Mouse (Mus musculus): ENCODE data around the gene Mex3a. TPM values are rescaled to one million over a fixed set of nuclear protein-coding genes. Genes with fewer than 3 reads are reported as not detected.
"Not testable (repeated sequence)": the region's sequence is repeated elsewhere in the genome, so short reads cannot be mapped to it uniquely, and the experiment has no call there.

Mex3a gene
- total RNA-seq, 4 experiments from 2014 or later: 0.07 to 0.31 (median 0.15) TPM

DNA sequence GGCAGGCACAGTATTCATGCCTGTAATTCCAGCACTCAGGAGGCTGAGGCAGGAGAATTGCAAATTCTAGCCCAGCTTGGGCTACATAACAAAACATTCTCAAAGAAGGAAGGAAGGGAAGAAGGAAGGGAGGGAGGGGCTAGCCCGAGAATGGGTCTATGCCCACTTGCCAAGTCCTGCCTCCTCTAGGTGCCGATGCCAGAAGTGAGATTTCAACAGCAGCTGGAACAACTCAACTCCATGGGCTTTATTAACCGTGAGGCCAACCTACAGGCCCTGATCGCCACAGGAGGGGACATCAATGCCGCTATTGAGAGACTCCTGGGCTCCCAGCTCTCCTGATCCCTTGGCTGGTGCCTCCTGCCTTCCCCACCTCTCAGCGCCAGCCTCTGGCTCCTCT, 35.7 kb downstream of the Mex3a start:
- DNase-seq (ENCODE audit: low spot score in 2 of 2): no peak

DNA sequence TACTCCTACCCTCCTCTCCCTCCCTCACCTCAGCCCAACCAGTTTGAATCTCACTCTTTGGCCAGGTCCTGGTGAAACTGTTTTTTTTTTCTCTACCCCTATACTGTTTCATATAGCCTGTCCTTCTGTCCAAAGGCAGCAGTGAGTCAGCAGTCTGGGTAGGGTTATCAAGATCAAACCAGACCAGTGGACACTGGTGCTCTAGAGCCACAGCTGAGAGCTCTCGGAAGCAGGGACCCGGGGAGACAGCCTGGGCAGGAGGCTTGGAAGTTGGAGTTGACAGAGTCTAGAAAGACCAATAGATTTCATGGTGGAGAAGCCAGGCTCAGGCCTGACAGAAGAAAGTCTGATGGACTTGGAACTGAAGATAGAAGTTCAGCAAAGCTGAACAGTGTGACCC, 36.4 kb downstream of the Mex3a start:
- no peak for DNase-seq (ENCODE audit: low spot score in 2 of 2)

DNA sequence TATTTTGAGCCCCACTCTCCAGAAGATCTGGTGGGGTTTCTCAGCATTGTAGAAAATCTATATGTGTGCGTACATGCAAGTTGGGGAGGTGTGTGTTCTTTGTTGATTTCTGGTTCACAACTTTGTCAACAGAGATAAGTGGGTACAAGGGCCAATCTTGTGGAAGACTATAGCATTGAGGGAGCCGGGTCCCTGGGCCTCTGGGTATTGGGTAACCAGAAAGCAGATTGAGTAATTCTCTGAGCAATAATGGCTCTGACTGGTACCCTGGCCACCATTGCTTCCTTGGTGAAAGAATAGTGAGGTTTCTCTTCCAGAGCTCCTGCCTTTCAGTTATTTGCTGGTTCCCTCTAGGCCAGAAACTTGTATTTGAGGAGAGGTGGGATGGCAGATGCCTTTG, 36.9 kb downstream of the Mex3a start:
- no peak for DNase-seq (ENCODE audit: low spot score in 2 of 2)

DNA sequence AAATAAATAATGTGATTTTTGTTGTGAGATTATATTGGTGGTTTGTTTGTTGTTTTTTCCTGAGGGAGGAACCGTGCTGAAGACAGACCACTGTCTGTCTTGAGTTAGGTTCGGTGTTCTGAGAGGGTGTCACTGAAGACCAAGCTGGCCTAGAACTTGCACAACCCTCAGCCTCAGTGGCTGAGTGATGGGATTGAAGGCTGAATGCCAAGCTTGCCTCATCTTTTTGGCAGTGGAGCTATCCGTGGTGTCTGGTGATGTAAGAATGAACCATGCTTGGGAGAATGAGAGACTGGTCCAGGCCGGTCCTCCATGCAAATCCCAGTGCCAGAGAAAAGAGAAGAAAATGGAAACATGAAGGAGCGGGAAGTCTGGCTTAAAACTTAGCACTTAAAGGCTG, 37.5 kb downstream of the Mex3a start:
- DNase-seq (ENCODE audit: low spot score in 2 of 2): no peak

DNA sequence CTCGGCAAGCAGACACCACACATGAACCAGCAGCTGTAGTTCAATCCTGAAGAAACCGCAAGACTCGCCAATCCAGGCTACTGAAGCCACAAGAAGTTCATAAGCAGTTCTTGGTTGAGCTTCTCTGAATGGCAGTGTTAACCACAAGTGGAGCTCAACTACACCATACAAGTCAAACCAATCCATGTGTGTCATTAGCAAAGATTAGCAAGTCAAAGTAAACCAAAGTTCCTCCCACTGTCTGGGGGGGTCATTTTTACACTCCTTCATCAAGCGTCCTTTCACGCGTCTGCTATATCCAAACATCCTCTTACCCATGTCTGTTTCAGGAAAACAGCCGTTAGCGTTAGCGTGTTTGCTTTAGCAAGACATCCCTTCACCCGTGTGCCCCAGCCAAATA, 38.1 kb downstream of the Mex3a start:
- DNase-seq (ENCODE audit: low spot score in 2 of 2): no peak

DNA sequence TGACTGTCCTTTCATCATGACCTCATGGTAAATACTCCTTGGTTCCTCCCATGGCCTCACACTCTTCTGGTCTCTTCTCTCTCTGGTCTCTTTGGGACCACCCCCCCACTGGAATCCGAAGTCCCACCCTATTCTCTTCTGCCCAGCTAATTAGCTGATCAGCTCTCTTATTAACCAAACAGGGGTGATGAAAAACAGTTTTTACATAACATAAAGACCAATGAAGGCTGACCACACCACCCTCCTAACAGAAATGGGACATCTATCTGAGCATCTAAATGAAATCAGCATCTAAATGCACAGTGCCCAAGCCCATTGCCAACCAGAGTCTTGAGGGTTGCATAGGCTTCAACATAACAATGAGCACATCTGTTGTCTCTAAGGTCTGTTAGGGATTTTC, 39.7 kb downstream of the Mex3a start:
- DNase-seq (ENCODE audit: low spot score in 2 of 2): no peak

DNA sequence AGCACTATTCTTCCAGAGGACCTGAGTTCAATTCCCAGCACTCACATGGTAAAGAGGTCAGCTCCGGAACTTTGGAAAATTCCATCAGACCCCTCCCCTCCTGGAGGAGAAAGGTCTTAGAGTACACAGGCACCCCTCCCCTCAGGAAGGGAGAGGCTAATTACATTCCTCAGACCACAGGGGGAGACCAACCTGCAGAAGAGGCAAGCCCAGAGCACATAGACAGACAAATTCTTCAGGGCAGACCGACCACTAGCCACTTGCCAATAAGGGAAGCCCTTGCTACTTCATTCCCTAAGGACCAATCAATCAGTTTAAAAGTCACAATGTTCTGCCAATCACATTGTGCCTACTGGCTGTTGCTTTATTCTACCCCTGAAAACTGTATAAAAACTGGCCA, 40.6 kb downstream of the Mex3a start:
- DNase-seq (ENCODE audit: low spot score in 2 of 2): no peak

DNA sequence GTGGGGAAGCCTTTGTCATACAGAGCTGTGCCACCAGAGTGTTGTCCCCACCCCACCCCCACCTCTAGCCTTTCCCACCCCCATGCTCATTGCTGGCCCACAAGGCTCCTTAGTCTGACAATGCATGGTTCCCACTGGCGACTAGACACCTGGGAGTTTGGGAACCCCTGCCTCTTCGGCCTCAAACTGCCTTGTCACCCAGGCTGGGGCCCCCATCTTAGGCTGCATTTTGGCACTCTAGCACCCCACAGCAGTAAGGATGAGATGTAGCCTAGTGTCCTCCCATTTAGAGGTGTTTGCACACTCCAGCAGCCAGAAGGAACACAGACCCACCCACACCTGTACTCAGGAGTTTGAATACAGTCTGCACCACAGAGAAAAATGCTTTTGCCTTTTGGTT, 41.6 kb downstream of the Mex3a start:
- no peak for DNase-seq (ENCODE audit: low spot score in 2 of 2)

DNA sequence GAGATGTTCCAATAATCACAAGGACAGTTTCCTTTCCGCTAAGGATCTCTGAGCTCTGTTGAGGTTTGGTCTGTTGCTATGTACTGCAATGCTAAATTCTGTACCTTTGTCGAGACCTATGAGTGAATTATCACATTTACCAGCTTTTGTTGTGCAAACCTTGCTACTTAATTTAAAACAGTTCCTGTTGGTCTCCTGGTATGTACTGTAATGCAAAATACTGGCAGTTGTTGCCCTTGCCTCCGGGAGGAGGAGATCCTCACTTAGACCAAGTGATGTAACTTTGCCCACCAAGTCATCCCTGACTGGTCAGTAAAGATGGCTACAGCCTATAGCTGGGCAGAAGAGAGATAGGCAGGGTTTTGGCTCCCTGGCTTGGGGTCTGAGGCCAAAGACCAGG, 43.3 kb downstream of the Mex3a start, which contains the start of gene Ssr2:
Ssr2 (plus strand) TSS at position 337 of the 400 bp plus-strand sequence.
- DNase-seq (ENCODE audit: low spot score in 2 of 2): no peak

DNA sequence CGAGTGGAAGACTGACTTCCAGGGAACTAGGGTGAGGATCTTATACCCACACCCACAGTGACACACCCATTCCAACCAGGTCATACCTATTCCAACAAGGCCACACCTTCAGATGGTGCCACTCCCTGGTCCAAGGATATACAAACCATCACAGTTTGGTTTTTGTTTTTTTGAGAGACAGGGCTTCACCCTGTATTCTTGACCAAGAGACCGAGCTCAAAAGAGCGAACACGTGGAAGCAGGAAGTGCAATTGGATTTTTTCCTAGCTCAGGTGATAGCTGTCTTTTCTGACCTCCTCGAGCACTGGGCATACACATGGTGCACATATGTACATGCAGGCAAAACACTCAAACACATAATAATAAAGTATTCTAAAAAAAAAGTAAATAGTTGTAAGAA, 45.7 kb downstream of the Mex3a start:
- not testable (repeated sequence) for DNase-seq (ENCODE audit: low spot score in 2 of 2)

DNA sequence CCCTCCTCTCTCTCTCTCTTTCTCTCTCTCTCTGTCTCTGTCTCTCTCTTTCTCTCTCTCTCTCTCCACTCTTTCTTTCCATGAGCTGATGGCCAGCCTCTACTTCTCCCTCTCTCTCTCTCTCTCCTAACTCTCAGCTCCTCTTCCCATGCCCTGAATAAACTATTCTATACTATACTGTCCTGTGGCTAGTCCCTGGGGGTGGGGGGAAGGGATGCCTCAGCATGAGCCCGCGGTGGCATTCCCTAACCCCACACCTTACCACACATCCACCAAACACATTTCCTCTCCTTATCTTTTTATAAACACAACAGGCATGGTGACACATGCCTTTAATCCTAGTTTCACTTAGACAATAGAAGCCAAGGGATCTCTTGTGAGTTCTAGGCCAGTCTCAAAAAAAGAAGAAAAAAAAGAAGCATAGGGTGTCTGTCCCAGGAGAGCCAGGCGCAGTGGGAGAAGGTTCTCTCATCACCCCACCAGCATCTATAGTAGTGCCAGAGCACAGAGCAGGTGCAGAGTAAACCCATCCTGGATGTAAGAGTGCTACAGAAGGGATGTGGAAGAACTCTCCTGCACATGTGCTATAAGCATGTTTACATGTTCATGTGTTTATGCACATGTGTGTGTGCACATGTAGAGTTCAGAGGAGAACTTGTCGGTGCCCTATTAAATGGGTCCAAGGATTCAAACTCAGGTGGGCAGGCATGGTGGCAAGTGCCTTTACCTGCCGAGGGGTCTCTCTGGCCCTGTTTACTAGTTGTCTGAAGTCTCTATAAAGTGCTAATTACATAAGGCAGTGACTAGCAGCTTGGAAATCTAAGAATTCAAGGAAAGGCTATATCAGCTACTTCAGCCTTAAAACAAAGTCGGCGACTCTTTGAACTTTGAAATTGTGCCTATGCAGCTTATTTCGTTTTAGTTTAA, 46.6 kb downstream of the Mex3a start:
- no peak for DNase-seq (ENCODE audit: low spot score in 2 of 2)

DNA sequence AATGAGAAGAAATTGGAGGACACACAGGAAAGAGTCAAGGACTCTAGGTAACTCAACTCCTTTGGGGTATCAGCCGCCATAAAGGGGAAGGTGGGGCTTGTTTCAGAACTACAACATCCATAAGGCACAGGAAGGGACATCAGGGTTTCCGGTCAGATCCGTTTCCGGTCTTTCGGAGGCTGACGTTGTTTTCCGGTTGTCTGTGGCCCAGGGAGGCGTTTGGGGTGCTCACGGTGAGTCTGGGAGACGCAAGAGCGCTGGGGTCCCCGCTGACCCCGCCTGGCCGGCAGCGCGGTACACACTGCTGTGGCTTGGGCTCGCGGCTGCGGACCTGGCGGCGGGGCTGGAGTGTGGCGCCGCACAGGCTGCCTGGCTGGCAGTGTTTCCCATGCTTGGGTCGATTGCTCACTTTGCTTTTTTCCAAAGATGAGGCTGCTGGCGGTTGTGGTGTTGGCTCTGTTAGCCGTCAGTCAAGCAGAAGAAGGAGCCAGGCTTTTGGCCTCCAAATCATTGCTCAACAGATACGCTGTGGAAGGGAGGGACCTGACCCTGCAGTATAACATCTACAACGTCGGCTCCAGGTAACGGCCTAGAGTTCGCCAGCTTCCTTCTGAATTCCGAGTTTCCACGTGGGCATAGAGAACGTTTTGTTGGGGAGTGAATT, 47.4 kb downstream of the Mex3a start:
- peak; percentile 71 to 72 for DNase-seq (ENCODE audit: low spot score in 2 of 2)

DNA sequence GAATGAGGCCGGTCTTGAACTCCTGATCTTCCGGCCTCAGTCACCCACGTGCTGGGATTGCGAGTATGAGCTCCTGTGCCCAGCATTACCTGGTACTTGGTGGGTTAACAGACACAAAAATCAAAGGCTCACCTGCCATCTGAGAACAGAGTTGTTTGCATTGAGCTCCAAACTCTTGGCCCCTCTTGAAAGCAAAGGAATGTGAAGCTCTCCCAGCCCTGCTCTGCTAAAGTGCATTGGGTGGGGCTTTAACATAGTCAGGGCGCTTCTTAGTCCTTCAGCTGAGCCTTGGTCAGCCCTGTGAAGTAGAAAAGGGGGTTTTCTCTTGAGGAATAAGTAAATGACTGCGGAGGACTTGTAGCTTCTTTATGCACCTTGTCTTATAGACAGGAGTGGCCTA, 53.6 kb downstream of the Mex3a start:
- no peak for DNase-seq (ENCODE audit: low spot score in 2 of 2)

DNA sequence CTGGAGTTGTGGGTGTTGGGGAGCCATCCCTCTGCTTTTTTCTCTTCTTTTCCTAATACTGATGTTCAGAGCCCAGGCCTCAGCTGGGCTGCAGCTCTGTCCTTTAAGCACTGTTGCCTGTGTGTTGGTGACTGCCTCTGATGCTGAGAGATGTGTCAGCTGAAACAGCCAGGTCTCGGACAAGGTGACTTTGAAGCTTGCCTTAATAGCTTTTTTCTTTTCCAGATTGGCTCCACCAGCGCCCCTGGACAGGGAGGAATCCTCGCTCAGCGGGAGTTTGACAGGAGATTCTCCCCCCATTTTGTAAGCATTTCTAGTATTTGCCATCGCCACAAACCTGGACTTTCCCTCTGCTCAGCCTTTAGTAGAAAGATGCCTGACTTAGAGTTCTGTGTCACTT, 54.4 kb downstream of the Mex3a start:
- DNase-seq (ENCODE audit: low spot score in 2 of 2): no peak

DNA sequence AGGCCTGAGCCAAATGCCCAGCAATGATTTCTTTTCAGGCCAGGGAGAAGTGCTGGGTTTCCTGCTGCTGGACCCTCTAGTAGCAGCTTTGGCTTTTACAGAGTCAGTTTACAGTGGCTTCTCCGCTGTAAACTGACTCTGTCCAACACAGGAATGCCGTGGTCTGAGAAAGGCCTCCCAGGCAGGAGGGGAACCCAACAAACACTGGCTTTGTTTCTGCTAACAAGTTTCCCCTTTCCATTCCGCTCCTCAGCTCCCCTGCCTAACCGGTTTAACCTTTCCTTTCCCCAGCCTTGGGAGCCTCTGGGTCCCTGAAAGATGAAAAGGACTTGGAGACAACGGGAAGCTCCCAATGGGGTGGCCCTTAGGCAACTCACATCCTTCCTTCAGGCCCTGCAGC, 58.1 kb downstream of the Mex3a start:
- no peak for DNase-seq (ENCODE audit: low spot score in 2 of 2)

Small RNA genes lying within 50 kb of the gene (microRNA-seq; reads per million reads assigned to microRNA genes)
- not detected for gene Mir1905

Other genes starting within 250 kb of the Mex3a start
- gene Gm38392, start 245.2 kb upstream of the Mex3a start, total RNA-seq (2022): 1 to 10 TPM in 1 of 4 experiments, under 1 TPM in 3; 0.72 to 2.2 (median 0.81) TPM
- gene Tsacc, start 235.4 kb upstream of the Mex3a start, total RNA-seq (2022): 1 to 10 TPM; 2.6 to 7.3 (median 6.1) TPM
- gene Cct3, start 235.3 kb upstream of the Mex3a start, total RNA-seq (2022): 100 to 1,000 TPM in 1 of 4 experiments, 10 to 100 TPM in 3; 91.1 to 102 (median 92.6) TPM
- 10 to 100 TPM; 34.5 to 39.4 (median 37.9) TPM for gene Glmp, start 207.4 kb upstream of the Mex3a start, total RNA-seq (2022)
- gene Tmem79, start 196.2 kb upstream of the Mex3a start, total RNA-seq (2022): 1 to 10 TPM; 1.9 to 3.7 (median 2.8) TPM
- 10 to 100 TPM; 39.0 to 54.6 (median 44.5) TPM for gene Smg5, start 196.1 kb upstream of the Mex3a start, total RNA-seq (2022)
- under 1 TPM; 0.15 to 0.94 (median 0.56) TPM for gene Paqr6, start 167.8 kb upstream of the Mex3a start, total RNA-seq (2022)
- gene Bglap3, start 159.7 kb upstream of the Mex3a start, total RNA-seq (2022): not detected
- not detected for gene Bglap2, start 153.7 kb upstream of the Mex3a start, total RNA-seq (2022)
- not detected for gene Bglap, start 147.9 kb upstream of the Mex3a start, total RNA-seq (2022)
- gene Pmf1, start 122.1 kb upstream of the Mex3a start, total RNA-seq (2022): 10 to 100 TPM; 15.5 to 18.5 (median 16.7) TPM
- gene Slc25a44, start 107.3 kb upstream of the Mex3a start, total RNA-seq (2022): 10 to 100 TPM; 19.5 to 22.4 (median 21.5) TPM
- 1 to 10 TPM in 2 of 4 experiments, under 1 TPM in 2; 0.48 to 1.2 (median 1.00) TPM for gene Sema4a, start 71.2 kb upstream of the Mex3a start, total RNA-seq (2022)
- 10 to 100 TPM; 59.0 to 76.0 (median 67.8) TPM for gene Lmna, start 22.4 kb upstream of the Mex3a start, total RNA-seq (2022)
- gene Rab25, start 15.9 kb downstream of the Mex3a start, total RNA-seq (2022): not detected
- 10 to 100 TPM; 83.0 to 95.4 (median 86.1) TPM for gene Lamtor2, start 20.7 kb downstream of the Mex3a start, total RNA-seq (2022)
- 100 to 1,000 TPM in 1 of 4 experiments, 10 to 100 TPM in 3; 91.9 to 112 (median 94.6) TPM for gene Ubqln4, start 21.4 kb downstream of the Mex3a start, total RNA-seq (2022)
- gene Ssr2, start 43.5 kb downstream of the Mex3a start, total RNA-seq (2022): 10 to 100 TPM; 41.5 to 44.9 (median 43.1) TPM
- 10 to 100 TPM; 13.5 to 19.0 (median 16.6) TPM for gene Arhgef2, start 73.6 kb downstream of the Mex3a start, total RNA-seq (2022)
- gene Rxfp4, start 120.7 kb downstream of the Mex3a start, total RNA-seq (2022): not detected
- 10 to 100 TPM; 15.5 to 19.1 (median 17.7) TPM for gene Khdc4, start 153.4 kb downstream of the Mex3a start, total RNA-seq (2022)
- 10 to 100 TPM; 18.4 to 27.6 (median 20.6) TPM for gene Rit1, start 184.4 kb downstream of the Mex3a start, total RNA-seq (2022)
- gene Syt11, start 242.8 kb downstream of the Mex3a start, total RNA-seq (2022): 1 to 10 TPM; 4.0 to 6.3 (median 4.6) TPM